Mouse (Mus musculus) heart, postnatal 0 days (tissue): ENCODE measurements around the gene Nelfcd. TPM values are rescaled to one million over a fixed set of nuclear protein-coding genes. Genes with fewer than 3 reads are reported as not detected.
A peak's percentile ranks its signal among the peaks of the same experiment; 100 is the strongest.

Source experiments
- ATAC-seq: fragments of 200-750 bp; cut with Nextera tagmentation; 2 replicates; pipeline ENCODE4 v1.8.0; 2017; ENCODE audit warnings: low read depth, moderate number of reproducible peaks, moderate library complexity; ENCODE audit not compliant: insufficient read depth
- DNase-seq: peaks from one replicate; pipeline ENCODE4 v3.0.0-alpha.2; 2016; ENCODE audit warnings: low spot score
- H3K27ac ChIP-seq: fragments of 300-500 bp; sonication (generic); 2 replicates; pipeline ENCODE4 v1.5.1; 2014; ENCODE audit warnings: low read depth, mild to moderate bottlenecking
- H3K27me3 ChIP-seq: fragments of 300-500 bp; sonication (generic); 2 replicates; pipeline ENCODE4 v1.6.1; 2014; ENCODE audit warnings: low read length, mixed read lengths; ENCODE audit not compliant: control insufficient read depth, insufficient read depth
- H3K36me3 ChIP-seq: fragments of 300-500 bp; sonication (generic); replicated peaks from 2 replicates; pipeline ENCODE4 v1.6.1; 2014; ENCODE audit warnings: low read length, mixed read lengths; ENCODE audit not compliant: control insufficient read depth, insufficient read depth
- H3K4me1 ChIP-seq: fragments of 300-500 bp; sonication (generic); 2 replicates; pipeline ENCODE4 v1.6.1; 2014; ENCODE audit warnings: antibody characterized with exemption; ENCODE audit not compliant: control insufficient read depth, insufficient read depth
- H3K4me2 ChIP-seq: fragments of 300-500 bp; sonication (generic); 2 replicates; pipeline ENCODE4 v1.6.1; 2014; ENCODE audit warnings: low read depth, mild to moderate bottlenecking, low read length, moderate library complexity
- H3K4me3 ChIP-seq: fragments of 300-500 bp; sonication (generic); 2 replicates; pipeline ENCODE4 v1.5.1; 2014; ENCODE audit warnings: low read depth, low read length
- H3K9ac ChIP-seq: fragments of 300-500 bp; sonication (generic); replicated peaks from 2 replicates; pipeline ENCODE4 v1.6.1; 2014; ENCODE audit warnings: low read depth, low read length, mixed read lengths
- H3K9me3 ChIP-seq: fragments of 300-500 bp; sonication (generic); replicated peaks from 2 replicates; pipeline ENCODE4 v1.6.1; 2016; ENCODE audit warnings: low read length; ENCODE audit not compliant: control insufficient read depth
- CTCF ChIP-seq: IDR thresholded peaks from 2 replicates; pipeline ENCODE4 v1.5.1; 2016; ENCODE audit warnings: antibody characterized with exemption, control low read depth, low read depth
- EP300 ChIP-seq: IDR thresholded peaks from 2 replicates; pipeline ENCODE4 v1.6.1; 2016; ENCODE audit warnings: antibody characterized with exemption, low read depth
- WGBS: fragments of 180-500 bp; shearing (Covaris S2); extraction: QIAGEN DNeasy Blood & Tissue Kit; methylation state at CpG from one replicate; pipeline ENCODE4 v1.1.7; 2014; 5-methylcytosine and 5-hydroxymethylcytosine counted together
- polyA plus RNA-seq: library from polyadenylated mRNA; unstranded; fragments of >200 nt; fragmentation: Nextera tagmentation; extraction: Ambion mirVana; gene quantifications from 2 replicates; pipeline ENCODE4 v1.2.1, GENCODE M21; 2015
- total RNA-seq: library from RNA; depleted of rRNA; stranded (reverse); fragments of >200 nt; gene quantifications from 2 replicates; pipeline ENCODE4 v1.2.3, GENCODE M21; 2014; ENCODE audit warnings: low replicate concordance; rRNA removed

The Nelfcd gene
- total RNA-seq: 30.1 and 36.0 TPM in 2 replicates
- polyA plus RNA-seq: 56.3 and 60.4 TPM in 2 replicates

DNA sequence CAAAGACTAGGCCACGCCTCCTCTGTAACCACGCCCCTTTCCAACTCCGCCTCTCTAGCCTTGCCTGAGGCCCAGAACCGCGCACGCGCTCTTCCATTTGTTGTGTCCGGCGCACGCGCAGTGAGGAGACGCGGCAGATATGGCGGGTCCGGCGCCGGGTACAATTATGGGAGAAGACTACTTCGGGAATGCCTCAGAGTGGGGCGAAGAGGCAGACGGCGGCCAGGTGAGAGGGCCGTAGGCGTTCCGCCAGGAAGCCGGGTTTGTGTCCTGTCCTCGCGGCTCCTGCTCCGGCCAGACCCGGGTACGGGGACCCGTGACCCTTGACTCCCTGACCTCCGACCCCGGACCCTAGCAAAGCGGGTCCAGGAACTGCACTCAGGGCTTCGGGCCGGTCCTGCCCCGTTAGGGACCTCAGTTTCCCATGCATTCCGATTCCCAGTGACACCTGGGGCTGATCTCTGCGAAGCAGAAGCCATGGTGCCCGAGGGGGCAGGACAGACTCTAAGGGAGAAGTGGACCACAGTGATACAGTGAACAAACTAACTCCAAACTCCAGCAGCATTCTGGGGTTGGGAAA is at the start of gene Nelfcd:
Nelfcd (plus strand) TSS at position 74 of the 580 bp plus-strand sequence.
- peak; percentile 99 for ATAC-seq
- peaks cover 10% of the 10 kb centered on the region for H3K4me1 ChIP-seq
- H3K9me3 ChIP-seq: no peaks in the 10 kb centered on the region
- no peaks in the 10 kb centered on the region for H3K27me3 ChIP-seq
- no peak for TF ChIP-seq CTCF
- no peak for TF ChIP-seq EP300
- H3K27ac ChIP-seq: peak within 1 kb of the TSS; percentile 72
- H3K4me3 ChIP-seq: peak within 1 kb of the TSS; percentile 98
- WGBS: under 1% methylated on average over 40 of the region's 40 CpGs
- peak; percentile 98 for DNase-seq
- H3K4me2 ChIP-seq: peak within 1 kb of the TSS; percentile 96
- H3K36me3 ChIP-seq: no peaks in the 10 kb centered on the region
- peak within 1 kb of the TSS; percentile 90 for H3K9ac ChIP-seq

DNA sequence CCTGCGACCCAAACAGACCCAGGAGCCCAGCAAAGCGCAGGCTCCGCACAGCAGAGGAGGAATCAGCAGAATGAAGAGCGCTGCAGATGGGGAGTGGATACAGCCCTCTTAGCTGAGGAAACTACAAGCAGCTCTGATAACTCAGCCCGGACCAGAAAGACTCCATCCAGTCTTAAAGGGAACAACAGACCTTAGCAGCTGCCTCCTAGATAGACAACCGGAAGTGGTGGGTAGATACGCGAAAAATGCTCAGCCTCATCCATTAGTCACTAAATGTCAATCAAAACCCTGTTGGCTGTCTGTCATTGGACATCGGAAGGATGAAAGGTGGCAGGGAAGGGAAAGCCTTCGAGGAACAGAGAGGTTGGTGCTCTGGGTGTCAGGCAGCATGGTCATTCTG is 49.0 kb upstream of the Nelfcd start:
- Histone ChIP-seq H3K27ac (no peak overlapping the region), H3K4me2 (no peak overlapping the region), H3K27me3 (no peaks in the 10 kb centered on the region), H3K4me3 (no peak overlapping the region), H3K9me3 (no peaks in the 10 kb centered on the region), H3K4me1 (no peaks in the 10 kb centered on the region), H3K9ac (no peak overlapping the region), H3K36me3 (no peaks in the 10 kb centered on the region)
- ATAC-seq (no peak), DNase-seq (no peak)
- whole genome bisulfite sequencing: 69% methylated on average over 10 of the region's 10 CpGs
- TF ChIP-seq CTCF (no peak), EP300 (no peak)

DNA sequence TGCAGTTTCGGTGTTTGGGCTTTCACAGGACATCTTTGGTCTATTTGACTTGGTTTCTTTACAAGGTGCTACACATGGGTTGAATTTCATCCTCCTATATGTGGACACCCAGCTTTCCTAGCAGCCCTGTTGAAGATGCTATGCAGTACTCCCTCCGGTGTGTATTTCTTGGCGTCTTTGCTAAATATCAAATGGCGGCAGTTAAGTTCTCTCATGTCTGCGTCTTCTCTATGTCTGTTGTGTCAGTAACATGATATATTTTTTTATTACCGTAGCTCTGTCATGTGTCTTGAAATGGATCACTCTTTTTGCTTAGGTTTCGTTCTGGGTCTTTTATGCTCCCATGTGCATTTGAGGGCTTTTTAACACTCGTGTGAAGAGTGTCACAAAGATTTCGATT is 34.6 kb upstream of the Nelfcd start:
- no peak for TF ChIP-seq EP300
- Histone ChIP-seq H3K4me3 (no peak overlapping the region), H3K4me1 (no peaks in the 10 kb centered on the region), H3K27ac (no peak overlapping the region), H3K9ac (no peak overlapping the region), H3K27me3 (no peaks in the 10 kb centered on the region), H3K9me3 (no peaks in the 10 kb centered on the region), H3K4me2 (no peak overlapping the region), H3K36me3 (no peaks in the 10 kb centered on the region)
- DNase-seq: no peak
- no peak for ATAC-seq
- WGBS: 82% methylated on average over 9 of the region's 9 CpGs

DNA sequence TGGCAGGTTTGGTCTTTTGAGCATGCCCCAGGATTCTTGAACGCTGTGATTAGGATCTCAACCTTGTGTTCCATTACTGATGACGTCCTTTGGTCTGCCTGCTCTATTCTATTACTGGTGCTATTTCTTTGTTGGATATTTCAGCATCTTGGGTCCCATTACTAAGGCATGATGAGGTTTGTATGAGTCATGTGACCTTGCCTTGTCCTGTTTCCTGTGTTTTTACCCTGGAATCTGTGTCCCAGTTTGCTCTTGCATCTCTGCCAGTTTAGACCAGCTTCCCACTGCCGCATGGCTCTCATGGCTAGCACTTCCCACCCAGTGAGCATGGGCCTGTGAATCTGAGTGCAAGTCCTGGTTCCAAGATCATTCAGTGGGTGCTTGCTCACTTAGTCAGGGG is 23.7 kb upstream of the Nelfcd start:
- 79% methylated on average over 3 of the region's 3 CpGs for WGBS
- Histone ChIP-seq H3K4me3 (no peak overlapping the region), H3K9ac (no peak overlapping the region), H3K4me1 (no peaks in the 10 kb centered on the region), H3K4me2 (no peak overlapping the region), H3K9me3 (no peaks in the 10 kb centered on the region), H3K36me3 (no peaks in the 10 kb centered on the region), H3K27me3 (no peaks in the 10 kb centered on the region), H3K27ac (no peak overlapping the region)
- no peak for ATAC-seq
- TF ChIP-seq EP300 (no peak), CTCF (no peak)
- no peak for DNase-seq

DNA sequence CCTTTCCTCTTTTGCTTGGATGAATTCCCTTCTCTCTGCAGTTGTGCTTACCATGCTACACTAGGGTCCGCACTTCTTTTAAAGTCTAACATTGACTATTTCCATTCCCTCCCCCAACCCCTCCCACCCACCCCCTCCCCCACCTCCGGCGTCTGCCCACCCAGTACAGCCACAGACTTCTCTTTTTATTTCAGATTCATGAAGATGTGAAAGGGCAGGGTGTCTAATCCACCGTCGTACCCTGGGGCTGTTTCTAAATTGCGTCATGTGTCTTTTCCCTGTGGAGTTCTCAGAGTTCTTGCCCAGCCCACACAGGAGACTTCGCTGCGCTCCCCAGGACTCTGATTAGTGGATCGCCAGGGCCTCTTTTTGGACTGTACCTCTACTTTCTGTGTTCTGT is 23.1 kb upstream of the Nelfcd start:
- DNase-seq (no peak), ATAC-seq (no peak)
- Histone ChIP-seq H3K4me2 (no peak overlapping the region), H3K27me3 (no peaks in the 10 kb centered on the region), H3K27ac (no peak overlapping the region), H3K4me1 (no peaks in the 10 kb centered on the region), H3K9ac (no peak overlapping the region), H3K4me3 (no peak overlapping the region), H3K9me3 (no peaks in the 10 kb centered on the region), H3K36me3 (no peaks in the 10 kb centered on the region)
- no peak for TF ChIP-seq EP300
- no peak for TF ChIP-seq CTCF
- WGBS: 87% methylated on average over 9 of the region's 9 CpGs

DNA sequence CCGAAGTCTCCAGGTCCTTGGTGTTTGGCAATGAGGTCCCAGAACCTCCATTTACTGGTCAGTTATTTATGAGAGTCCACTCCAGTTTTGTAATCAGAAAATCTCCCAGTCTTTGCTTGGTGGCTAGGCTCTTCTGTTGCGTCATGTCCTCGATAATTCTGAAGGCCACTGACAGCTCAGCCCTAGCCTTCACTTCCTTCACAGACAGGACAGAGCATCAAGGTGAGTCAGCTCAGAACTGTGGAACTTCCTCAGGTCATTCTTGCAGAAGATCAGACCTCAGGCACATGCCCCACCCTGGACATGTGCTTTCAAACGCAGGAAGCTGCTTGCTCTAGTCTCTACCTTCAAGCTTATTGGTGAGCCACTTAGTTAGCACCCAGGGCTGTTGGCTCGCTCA is 22.2 kb upstream of the Nelfcd start:
- Histone ChIP-seq H3K27ac (no peak overlapping the region), H3K9me3 (no peaks in the 10 kb centered on the region), H3K9ac (no peak overlapping the region), H3K4me3 (no peak overlapping the region), H3K4me2 (no peak overlapping the region), H3K27me3 (no peaks in the 10 kb centered on the region), H3K36me3 (no peaks in the 10 kb centered on the region), H3K4me1 (no peaks in the 10 kb centered on the region)
- no peak for ATAC-seq
- 73% methylated on average over 5 of the region's 5 CpGs for WGBS
- no peak for DNase-seq
- TF ChIP-seq EP300 (no peak), CTCF (no peak)
